Mouse (Mus musculus) CD4-positive, CD25-positive, alpha-beta regulatory T cell, adult 2 months (primary cell): Measurements from ENCODE around the gene Mndal.
"Not testable (repeated sequence)": the region's sequence is repeated elsewhere in the genome, so short reads cannot be mapped to it uniquely, and the experiment has no call there.

ENCODE experiments used
- DNase-seq: peaks from one replicate; pipeline ENCODE4 v3.0.0-alpha.2; 2012; ENCODE audit warnings: low read depth, low spot score

The Mndal gene

DNA sequence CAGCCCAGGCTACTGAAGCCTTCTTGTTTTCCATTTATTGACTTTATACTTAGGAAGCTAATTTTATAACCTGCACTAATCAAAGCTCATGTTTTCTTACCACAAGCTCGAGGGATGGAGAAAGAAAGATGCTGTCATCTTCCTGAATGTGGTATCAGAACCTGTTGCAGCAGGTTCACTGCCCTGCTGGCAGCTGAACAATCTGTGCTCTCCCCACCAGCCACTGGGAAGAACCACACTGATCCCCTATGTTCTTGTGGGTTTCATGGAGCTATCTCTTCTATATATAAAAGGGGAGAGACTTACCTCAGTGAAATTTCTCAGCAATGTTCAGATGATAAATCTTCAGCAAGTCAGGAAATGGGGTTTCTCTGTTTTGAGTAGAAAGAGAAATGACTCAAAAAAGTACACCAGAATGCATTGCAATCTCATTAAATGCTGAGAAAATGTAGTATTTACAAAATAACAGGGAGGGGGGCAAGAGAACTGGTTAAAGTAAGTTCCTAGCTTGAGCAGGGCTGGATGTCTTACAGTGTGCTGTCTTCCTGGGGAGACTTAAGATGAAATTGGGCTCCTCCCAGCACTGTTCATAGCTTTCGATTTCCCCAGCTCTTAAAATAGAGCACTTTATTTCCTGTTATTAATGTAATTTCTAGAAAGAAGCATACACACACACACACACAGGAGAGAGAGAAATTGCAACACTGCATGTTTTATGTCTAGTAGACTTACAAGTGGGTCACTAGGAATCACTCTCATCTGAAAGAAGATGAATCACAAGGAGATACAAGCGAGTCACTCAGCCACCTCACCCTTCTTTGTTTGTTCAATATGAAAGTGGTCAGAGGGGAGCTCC lies at the start of gene Mndal, which contains the start of gene Ifi203:
TSS of gene Mndal (minus strand) at position 568 of the 856 bp plus-strand sequence.
TSS of gene Ifi203 (minus strand) at position 749 of the 856 bp plus-strand sequence.
- peak; percentile 32 for DNase-seq

DNA sequence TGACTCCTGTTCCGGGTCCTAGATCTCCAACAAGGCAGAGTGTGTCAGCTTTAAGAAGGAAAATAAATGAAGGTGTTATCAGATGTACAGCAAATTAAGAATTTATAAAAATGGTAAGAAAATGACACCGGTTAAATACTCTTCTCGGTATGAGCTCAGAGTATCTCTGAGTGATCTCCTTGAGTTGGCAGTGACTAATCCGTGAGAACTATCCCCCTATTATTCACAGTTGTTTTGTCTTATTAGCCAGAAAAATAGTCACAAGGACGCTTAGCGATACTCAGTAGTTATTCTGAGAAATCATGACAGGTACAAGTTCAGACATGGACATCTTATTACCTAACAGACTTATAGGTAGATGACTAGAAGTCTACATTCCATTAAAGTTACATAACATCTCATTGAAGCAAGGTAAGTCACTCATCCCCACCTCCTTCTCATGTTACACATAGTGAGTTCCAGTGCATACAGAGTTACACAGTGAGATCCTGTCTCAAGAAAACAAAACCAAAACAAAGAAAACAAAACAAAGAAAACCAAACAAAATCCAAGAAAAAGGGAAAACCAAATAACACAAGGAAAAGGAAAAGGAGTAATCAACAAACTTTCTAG lies 40.5 kb upstream of the Mndal start, which contains the start of gene Ifi202b:
TSS of gene Ifi202b (minus strand) at position 51 of the 612 bp plus-strand sequence.
- not testable (repeated sequence) for DNase-seq

DNA sequence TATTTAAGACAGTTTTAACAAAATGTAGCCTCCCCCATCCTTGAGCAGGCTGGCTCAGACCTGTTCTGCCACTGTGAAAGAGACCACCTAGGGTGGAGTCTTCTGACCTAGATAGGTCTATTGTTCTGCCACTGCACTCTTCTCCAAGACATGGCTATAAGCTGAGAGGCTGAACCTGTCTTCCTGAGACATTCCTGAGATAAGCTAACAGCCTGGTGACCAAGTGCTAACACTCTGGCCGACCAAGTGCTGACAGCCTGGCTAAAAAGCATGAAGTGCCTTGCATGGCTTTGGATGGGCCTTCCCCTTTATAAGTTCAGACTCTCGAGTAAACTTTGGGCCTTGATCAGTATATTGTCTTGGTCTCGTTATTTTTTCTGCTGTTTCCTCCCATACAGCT lies 38.7 kb upstream of the Mndal start:
- not testable (repeated sequence) for DNase-seq

DNA sequence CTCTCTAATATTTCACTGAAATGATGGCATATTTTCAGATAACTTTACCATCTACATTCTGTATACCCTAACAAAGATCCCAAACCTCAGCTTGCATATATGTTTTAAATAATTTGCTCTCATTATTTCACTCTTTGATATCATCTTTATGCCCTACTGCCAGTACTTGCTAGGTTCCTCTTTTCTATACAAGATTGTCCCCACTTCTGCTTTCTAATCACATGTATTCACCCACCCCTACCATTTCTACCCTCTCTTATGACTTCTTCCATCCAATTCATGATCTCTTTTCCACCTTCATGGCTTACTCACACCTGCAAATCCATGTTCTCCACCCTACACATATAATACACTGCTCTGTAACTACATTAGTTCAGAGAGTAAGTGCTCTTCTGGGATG lies 35.3 kb upstream of the Mndal start:
- DNase-seq: no peak

DNA sequence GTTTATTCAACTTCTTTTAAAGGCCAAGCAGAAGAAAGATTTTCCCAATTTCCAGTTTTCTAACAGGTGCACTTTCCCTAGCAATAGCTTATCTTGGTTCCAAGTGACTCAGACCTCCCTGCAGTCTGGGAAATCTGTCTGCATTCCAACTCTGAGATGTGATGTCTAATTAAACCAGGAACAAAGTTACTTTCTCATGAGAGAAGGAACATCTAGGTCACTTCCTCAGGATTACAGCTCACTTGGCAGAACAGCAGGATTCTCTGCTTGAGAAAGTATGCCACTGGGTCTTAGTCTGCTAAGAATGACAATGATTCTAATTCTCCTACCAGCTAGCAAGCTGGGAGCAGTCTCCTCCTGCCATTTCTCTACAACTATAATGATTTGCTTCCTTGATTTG lies 30.8 kb upstream of the Mndal start:
- DNase-seq: no peak

DNA sequence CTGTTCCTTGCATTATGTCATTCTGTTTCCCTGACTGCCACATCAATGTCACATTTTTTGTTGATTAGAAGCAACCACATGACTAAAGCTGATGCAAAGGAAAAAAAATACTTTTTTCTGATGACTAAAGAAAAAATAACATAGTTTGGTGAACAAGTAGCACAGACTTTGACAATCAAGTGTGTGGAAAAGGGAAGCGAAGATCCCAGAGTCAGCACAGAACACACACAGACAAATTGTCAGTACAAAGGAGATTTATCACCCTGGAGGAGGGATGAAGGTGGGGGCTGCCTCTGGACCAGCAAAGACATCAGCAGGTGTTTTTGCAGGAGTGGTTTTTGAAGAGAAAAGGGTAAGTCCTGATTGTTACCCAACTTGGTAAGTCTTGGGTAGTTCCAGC lies 19.2 kb upstream of the Mndal start:
- DNase-seq: not testable (repeated sequence)

DNA sequence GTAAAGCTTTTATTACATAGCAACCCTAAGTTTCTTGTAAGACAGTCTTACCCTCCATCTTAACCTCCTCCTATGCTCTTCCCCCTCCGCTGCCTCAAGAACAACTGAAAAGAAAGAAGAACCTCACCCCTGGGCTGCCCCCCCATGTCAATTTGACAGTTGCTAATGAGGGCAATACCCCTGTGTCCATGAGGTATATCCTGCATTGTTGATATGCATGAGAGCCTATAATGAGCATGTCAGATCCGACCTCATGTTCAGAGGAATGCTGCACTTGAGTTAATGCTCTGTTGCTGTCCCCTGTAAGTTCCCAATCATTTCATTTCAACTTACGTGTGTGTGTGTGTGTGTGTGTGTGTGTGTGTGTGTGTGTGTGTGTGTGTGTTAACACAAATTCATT lies 17.7 kb upstream of the Mndal start:
- DNase-seq: not testable (repeated sequence)

DNA sequence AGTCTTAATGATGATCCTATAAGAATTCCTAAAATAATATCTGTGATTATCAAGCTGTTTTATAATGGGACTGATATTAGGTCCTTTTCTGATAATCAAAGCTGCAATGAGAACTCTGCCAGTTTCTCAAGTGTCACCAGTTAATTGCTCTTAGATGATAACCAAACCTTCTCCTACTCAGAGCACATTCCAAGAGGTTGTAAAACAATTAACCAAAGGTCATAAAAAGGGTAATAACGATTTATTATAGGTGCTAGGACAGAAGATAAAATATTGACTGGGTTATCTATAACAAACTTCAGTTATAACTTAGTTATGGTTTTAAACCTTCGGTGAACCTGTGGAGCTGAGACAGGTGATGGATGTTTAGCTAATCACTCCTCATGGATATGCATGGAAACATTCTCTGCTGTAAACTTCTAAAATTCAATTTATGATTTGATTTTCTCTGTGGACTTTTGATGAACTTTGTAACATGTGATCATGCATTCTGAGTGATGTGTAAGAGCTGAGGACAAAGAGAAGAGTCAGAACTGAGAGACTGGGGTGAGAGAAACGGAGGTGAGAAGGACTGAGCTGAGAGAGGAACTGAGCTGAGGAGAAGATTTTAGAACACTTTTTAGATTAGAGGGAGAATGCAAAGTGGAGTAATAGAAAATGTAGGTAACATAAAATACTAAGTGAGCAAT lies 13.7 kb upstream of the Mndal start:
- not testable (repeated sequence) for DNase-seq

DNA sequence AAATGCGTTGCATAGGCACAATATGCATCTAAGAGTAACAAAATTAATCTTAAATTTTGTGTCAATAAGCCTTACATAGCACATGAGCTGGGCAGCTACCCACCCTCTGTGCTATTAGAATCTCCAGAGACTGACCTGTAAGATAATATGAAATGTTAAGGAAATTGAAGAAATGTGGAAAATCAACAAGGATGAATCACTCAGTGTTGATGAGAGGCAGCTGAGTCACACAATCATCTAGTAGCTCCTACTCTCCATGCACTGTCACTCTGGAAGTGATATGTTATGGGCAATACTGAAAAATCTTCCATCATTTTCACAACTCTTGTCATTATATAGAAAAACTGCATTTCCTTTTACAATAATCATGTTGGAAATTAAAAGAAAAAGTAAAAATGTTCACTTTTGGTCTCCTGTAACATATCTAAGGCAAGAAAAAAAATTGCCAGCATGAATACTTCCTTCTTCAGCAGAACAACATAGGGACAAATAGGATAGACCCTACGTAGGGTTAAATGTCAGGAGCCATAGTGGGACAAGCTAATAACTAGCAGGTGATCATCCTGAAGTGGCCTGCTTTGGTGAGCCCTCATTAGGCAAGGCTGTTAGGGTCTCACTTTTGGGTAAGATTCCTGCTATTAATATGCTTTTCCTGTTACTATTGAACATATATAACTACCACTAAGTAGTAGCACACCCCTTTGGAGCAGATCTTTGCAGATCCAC lies 12.9 kb upstream of the Mndal start:
- DNase-seq: no peak

DNA sequence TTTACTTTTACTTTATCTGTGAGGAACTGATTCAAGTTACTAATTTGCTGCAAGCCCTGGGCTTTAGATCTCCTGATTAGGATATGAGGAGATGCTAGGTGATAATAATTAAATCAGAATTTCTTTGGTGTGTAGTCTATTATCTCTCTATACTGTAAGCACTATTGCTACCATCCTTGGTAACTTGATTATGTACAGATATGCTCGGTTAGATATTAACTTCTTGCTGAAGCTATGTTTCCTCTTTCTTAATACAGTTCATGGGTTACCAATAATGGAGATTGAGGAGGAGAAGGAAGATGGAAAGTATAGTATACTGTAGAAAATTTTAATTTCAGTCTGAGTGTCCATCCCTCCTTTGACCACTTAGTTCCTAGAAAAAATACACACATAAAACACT lies 11.3 kb upstream of the Mndal start:
- DNase-seq: no peak

DNA sequence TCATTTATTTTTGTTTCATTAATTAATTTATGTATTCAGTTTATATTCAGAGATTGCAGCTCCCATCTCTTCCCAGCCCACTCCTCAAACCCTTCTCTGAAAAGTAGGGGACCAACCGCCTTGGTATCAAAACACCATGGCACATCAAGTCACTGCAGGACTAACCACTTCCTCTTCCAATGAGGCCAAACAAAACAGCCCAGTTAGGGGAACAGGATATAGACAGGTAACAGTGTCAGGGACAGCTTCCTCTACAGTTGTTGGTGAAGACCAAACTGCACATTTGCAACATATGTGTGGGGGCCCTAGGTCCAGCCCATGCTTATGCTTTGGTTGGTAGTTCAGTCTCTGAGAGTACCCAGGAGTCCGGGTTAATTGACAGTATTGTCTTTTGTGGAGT lies 6.8 kb upstream of the Mndal start:
- DNase-seq: peak; percentile 38

DNA sequence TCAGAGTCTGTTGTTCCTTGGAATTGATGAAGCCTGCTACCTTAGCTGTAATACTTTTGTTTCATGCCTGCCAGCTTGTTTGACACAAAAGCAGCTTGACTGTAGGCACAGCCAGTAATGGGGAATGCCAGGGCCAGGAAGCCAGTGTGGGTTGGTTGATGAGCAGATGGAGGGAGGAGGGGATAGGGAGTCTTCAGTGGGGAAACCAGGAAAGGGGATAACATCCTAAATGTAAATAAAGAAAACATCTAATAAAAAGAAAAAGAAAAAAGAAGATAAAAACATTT lies 432 bp upstream of the Mndal start:
- peak; percentile 32 for DNase-seq

DNA sequence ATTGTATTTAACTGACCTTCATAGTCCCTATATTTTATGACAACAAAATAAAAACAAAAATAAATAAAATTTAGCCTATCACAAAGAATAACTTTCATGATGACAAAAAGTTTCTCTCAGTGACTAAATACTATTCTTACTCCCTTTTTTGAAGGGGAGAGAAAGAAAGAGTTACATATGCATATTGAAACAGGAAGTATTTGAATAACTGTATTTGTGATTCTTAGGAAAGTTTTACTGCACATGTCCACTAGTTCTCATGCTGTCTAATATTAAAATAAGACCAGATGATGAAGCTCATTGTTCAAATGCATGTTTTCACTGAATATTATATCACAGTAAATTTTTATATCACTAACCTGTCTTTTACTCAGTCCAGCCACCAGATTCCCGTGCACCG lies 769 bp downstream of the Mndal start:
- DNase-seq: not testable (repeated sequence)

DNA sequence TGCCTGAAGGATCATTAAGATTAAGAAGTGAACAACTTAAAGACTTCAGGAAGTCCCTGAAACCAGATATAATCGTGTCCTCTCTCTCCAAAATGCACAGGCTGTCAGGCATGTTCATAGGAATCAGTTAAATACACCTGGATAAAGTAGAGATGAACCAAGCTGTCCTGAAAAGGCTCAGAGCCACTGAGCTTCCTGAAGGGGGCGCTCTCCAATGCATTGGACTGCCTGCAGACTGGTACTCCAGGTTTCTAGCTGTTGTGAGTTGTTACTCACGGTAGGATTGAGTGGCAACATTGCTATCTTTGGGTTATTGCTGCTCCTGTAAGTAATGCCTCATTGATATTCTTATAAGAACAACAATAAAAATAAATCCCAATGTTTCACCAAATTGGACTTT lies 23.0 kb downstream of the Mndal start:
- not testable (repeated sequence) for DNase-seq

DNA sequence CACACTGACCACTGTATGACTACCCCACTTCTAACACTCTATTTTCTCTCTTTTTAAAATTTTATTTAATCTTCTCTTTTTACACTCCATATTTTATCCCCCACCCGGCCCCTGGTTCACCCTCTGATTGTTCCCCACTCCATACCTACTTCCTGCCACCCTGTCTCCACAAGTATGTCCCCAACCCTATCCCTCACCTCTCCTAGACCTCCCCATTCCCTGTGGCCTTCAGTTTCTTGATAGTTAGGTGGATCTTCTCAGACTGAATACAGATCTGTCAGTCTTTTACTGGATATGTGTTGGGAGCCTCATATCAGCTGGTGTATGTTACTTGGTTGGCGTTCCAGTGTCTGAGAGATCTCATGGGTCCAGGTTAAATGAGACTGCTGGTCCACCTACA lies 27.7 kb downstream of the Mndal start:
- DNase-seq: no peak

DNA sequence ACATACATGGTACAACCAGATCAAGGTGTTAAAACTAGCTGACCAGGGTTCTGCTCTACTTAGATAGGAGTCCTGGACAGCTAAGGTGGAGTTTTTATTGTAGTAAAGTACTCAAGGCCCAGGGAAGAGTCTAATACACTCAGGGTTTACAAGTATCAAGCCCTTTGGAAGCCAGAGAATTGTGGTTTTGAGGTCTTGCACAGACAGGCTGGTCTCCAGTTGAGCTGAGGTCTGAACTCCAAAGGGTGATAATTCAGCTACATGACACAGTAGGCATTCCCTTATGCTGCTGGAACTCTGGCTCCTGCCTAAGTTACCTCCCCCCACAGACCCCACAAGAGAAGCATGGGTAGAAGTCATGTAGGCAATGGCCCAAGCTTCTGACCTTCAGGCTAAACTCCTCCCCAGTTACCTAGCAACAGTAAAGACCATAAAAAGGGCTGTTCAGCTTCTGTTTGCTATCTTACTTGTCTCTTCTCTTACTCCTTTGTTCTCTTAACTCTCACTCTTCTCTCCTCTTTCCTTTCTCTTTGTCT lies 29.0 kb downstream of the Mndal start:
- DNase-seq: not testable (repeated sequence)

DNA sequence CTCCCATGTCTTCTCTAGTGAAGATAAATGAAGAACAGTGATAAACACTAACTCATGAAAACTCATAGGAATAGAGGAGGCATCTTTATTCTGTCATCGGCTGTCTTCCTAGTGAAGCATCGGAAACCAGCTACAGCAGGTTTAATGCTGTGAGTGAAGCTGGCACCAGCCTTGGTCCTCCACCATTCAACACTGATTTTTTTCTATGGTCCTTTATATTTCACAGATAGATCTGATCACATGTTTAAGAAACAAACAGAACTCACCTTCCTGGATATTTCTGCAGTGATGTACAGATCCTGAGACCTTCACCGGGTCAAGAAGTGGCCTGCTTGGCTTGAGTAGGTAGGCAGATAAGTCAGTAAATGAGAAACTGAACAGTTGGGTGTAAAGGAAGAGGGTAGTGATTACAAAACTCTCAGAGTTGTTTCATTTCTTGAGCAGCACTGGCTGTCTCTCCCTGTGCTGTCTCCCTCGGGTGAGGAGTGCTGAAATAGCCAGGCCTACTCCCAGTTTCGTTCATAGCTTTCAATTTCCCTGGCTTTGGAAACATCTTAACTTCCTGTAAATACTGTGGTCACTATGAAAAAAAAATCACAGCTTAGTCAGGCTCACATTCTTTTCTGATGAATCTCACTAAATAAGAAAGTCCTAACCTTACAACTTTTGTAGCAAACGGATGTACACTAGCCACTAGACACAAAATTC lies 29.6 kb downstream of the Mndal start, which contains the start of gene Ifi211:
TSS of gene Ifi211 (minus strand) at position 499 of the 708 bp plus-strand sequence.
- DNase-seq: not testable (repeated sequence)

DNA sequence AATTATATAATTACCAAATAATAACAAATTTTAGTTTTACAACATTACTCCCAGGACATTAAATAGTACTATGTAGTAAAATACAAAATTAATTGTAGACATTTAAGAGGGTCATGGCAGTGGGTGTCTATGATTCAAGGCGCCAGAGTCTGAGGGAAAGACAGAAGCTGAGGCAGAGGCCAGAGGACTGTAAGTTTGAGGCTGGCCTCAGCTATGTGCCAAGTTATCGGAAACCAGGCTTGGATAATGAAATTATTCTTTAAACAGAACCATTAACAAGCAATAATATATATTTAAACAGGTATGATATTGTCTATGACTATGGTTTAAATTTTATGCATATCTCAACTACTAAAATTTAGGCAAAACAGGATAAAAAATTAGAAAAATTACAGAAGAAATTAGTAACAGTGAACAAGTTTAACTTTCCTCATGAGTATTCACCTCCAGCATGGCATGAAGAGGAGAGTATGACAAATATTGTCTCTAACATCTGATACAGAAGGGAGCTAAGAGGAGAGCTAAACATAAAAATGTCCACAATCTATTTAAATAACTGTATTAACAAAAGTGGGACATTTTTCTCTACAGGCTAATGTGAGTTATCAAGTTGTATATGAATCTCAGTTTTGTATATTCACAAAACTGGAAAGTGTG lies 30.4 kb downstream of the Mndal start:
- no peak for DNase-seq

DNA sequence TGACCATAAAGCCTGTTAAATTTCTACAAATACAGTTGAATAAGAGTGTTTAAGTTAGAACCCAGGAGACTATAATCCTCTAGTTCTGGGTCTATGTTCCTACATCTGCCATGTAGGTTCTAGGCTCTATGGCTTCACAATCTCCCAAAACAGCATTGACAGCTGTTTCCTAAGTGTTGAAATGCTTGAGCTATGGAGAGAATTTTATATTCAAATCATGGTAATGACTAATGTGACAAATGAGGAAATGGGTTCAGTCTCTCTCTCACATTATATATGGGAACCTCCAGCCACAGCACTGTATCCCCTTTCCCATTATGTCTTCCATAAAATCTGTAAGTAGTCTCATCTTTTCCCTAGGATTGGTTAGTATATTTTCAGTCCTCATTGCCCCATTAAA lies 33.9 kb downstream of the Mndal start:
- not testable (repeated sequence) for DNase-seq

DNA sequence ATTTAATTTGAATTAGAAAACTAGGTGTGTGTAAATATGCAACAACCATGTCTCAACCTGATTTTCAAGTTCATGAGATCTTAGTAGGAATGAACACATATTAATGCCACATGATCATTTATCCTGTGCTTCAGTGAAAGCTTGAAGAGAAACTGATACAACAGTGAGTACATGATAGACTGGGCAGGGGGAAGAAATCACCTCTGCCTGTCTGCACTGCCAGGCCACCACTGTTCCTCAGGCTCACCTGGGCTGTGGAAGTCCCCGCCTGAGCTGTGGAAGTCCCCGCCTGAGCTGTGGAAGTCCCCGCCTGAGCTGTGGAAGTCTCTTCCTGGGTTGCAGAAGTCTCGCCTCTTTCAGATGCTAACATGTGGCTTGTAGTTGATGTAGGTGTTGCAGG lies 36.4 kb downstream of the Mndal start:
- peak; percentile 74 for DNase-seq
